Mouse (Mus musculus): Measurements from ENCODE around the gene Inka1. TPM values are rescaled to one million over a fixed set of nuclear protein-coding genes. Genes with fewer than 3 reads are reported as not detected.

The Inka1 gene
- polyA plus RNA-seq, 1 experiment from 2014 or later, result 43.9 TPM

GRCm38 (mm10) chr9:107968531-107968930, 17.1 kb downstream of the Inka1 start:
- Histone ChIP-seq H3K27ac (ENCODE audit: poor library complexity, severe bottlenecking) (no peak overlapping the region), H3K4me2 (no peak overlapping the region), H3K4me1 (replicated peaks) (peaks cover 31% of the 10 kb centered on the region), H3K27me3 (replicated peaks) (no peaks in the 10 kb centered on the region), H3K4me3 (no peak overlapping the region), H3K9me3 (replicated peaks) (no peaks in the 10 kb centered on the region), H3K9ac (no peak overlapping the region), H3K36me3 (peaks cover 25% of the 10 kb centered on the region)
- 87% methylated on average over 7 of the region's 7 CpGs for WGBS
- ATAC-seq (ENCODE audit: insufficient number of reproducible peaks, low FRiP score), result no peak

DNA sequence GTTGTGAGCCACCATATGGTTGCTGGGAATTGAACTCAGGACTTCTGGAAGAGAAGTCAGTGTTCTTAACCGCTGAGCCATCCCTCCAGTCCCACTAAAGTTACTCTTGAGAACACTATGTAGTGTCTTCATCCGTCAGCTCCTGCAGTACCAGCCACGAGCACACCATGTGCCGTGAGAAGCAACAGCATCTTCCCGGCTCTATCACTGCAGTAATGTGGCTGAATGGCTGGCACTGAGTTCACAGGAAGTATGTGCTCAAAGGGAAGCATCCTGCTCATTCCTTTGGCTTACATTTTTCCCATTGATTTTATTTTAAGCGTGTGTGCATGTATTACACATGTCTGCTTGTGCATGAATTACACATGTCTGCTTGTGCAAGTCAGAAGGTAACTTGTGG, 18.2 kb downstream of the Inka1 start:
- H3K4me3 ChIP-seq, result no peak overlapping the region
- no peak overlapping the region for H3K4me2 ChIP-seq
- H3K9me3 ChIP-seq (replicated peaks), result no peaks in the 10 kb centered on the region
- peaks cover 25% of the 10 kb centered on the region for H3K4me1 ChIP-seq (replicated peaks)
- no peak overlapping the region for H3K9ac ChIP-seq
- no peaks in the 10 kb centered on the region for H3K27me3 ChIP-seq (replicated peaks)
- WGBS, result 78% methylated on average over 6 of the region's 6 CpGs
- ATAC-seq (ENCODE audit: insufficient number of reproducible peaks, low FRiP score), result no peak
- no peak overlapping the region for H3K27ac ChIP-seq (ENCODE audit: poor library complexity, severe bottlenecking)
- H3K36me3 ChIP-seq, result peaks cover 31% of the 10 kb centered on the region

GRCm38 (mm10) chr9:107966676-107967075, 19.0 kb downstream of the Inka1 start:
- Histone ChIP-seq H3K4me2 (no peak overlapping the region), H3K27me3 (replicated peaks) (no peaks in the 10 kb centered on the region), H3K9ac (no peak overlapping the region), H3K9me3 (replicated peaks) (no peaks in the 10 kb centered on the region), H3K27ac (ENCODE audit: poor library complexity, severe bottlenecking) (no peak overlapping the region), H3K4me3 (no peak overlapping the region), H3K4me1 (replicated peaks) (peaks cover 23% of the 10 kb centered on the region), H3K36me3 (peaks cover 39% of the 10 kb centered on the region)
- WGBS, result 82% methylated on average over 10 of the region's 10 CpGs
- no peak for ATAC-seq (ENCODE audit: insufficient number of reproducible peaks, low FRiP score)

DNA sequence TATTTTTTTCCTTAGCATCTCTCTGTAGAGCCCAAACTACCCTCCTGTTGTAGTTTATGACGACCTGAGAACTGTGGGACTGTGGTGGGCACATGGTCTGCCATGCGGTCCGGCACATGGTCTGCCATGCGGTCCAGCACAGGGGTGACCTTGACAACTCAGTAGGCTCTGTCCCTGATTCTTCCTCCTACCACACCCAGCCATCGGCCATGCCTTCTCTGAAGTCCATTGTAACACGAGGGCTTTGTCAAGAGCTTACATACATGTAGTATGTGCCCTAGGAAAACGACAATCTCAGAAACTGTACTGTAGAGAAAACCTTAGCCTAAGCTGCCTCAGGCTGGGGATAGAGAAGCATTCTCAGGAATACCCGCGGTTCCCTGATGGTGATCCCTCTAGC, 21.0 kb downstream of the Inka1 start:
- Histone ChIP-seq H3K36me3 (peaks cover 46% of the 10 kb centered on the region), H3K9ac (no peak overlapping the region), H3K4me2 (no peak overlapping the region), H3K4me1 (replicated peaks) (peaks cover 16% of the 10 kb centered on the region), H3K4me3 (no peak overlapping the region), H3K27me3 (replicated peaks) (no peaks in the 10 kb centered on the region), H3K9me3 (replicated peaks) (no peaks in the 10 kb centered on the region), H3K27ac (ENCODE audit: poor library complexity, severe bottlenecking) (0 out of 2 replicates have a peak overlapping the region, but pooled peaks have one; percentile 0)
- ATAC-seq (ENCODE audit: insufficient number of reproducible peaks, low FRiP score), result no peak
- 87% methylated on average over 9 of the region's 9 CpGs for WGBS

- Histone ChIP-seq H3K4me3 (no peak overlapping the region), H3K9me3 (replicated peaks) (no peaks in the 10 kb centered on the region), H3K4me2 (peak overlapping the region; percentile 33; the same call in 1 of the 2 replicates), H3K27ac (ENCODE audit: poor library complexity, severe bottlenecking) (peak overlapping the region; percentile 81), H3K27me3 (replicated peaks) (no peaks in the 10 kb centered on the region), H3K9ac (peak overlapping the region; percentile 28; the same call in 1 of the 2 replicates), H3K4me1 (replicated peaks) (peaks cover 16% of the 10 kb centered on the region), H3K36me3 (peaks cover 47% of the 10 kb centered on the region)
- 16% methylated on average over 5 of the region's 5 CpGs for WGBS
- ATAC-seq (ENCODE audit: insufficient number of reproducible peaks, low FRiP score), result peak; percentile 63
Observed at GRCm38 (mm10) chr9:107963700-107964099, 22.0 kb downstream of the Inka1 start.

DNA sequence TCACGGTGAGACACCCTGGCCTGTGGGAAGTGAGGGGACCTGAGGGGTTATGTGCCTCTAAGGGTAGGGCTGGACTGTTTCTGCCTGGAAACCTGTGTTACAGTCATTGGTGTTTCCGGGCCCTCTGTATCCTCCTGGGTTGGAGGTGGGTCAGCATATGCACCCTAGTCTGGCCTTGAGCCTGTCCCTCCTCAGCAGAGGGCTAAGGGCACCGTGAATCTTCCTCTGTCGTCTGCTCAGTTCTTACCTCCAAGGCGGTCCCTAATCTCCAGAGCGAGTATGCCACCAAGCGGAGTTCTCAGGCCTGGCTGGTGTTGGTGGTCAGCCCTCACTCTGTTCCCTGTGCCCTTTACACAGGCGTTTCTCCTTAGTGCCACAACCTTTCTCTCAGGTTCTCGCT, 22.8 kb downstream of the Inka1 start:
- H3K9me3 ChIP-seq (replicated peaks), result no peaks in the 10 kb centered on the region
- H3K27me3 ChIP-seq (replicated peaks), result no peaks in the 10 kb centered on the region
- H3K36me3 ChIP-seq, result peaks cover 48% of the 10 kb centered on the region
- no peak overlapping the region for H3K4me2 ChIP-seq
- H3K9ac ChIP-seq, result no peak overlapping the region
- H3K27ac ChIP-seq (ENCODE audit: poor library complexity, severe bottlenecking), result no peak overlapping the region
- no peak overlapping the region for H3K4me3 ChIP-seq
- WGBS, result 90% methylated on average over 9 of the region's 9 CpGs
- ATAC-seq (ENCODE audit: insufficient number of reproducible peaks, low FRiP score), result no peak
- H3K4me1 ChIP-seq (replicated peaks), result peaks cover 16% of the 10 kb centered on the region

GRCm38 (mm10) chr9:107961881-107962280, 23.8 kb downstream of the Inka1 start:
- Histone ChIP-seq H3K4me2 (no peak overlapping the region), H3K9ac (0 out of 2 replicates have a peak overlapping the region, but pooled peaks have one; percentile 36), H3K27me3 (replicated peaks) (no peaks in the 10 kb centered on the region), H3K4me3 (no peak overlapping the region), H3K36me3 (peaks cover 58% of the 10 kb centered on the region), H3K9me3 (replicated peaks) (no peaks in the 10 kb centered on the region), H3K27ac (ENCODE audit: poor library complexity, severe bottlenecking) (no peak overlapping the region), H3K4me1 (replicated peaks) (peaks cover 16% of the 10 kb centered on the region)
- WGBS, result 58% methylated on average over 5 of the region's 5 CpGs
- peak; percentile 19; the same call in 1 of the 2 replicates for ATAC-seq (ENCODE audit: insufficient number of reproducible peaks, low FRiP score)

- H3K4me3 ChIP-seq, result no peak overlapping the region
- H3K27me3 ChIP-seq (replicated peaks), result no peaks in the 10 kb centered on the region
- H3K27ac ChIP-seq (ENCODE audit: poor library complexity, severe bottlenecking), result no peak overlapping the region
- H3K9me3 ChIP-seq (replicated peaks), result no peaks in the 10 kb centered on the region
- no peak for ATAC-seq (ENCODE audit: insufficient number of reproducible peaks, low FRiP score)
- peaks cover 63% of the 10 kb centered on the region for H3K36me3 ChIP-seq
- 88% methylated on average over 10 of the region's 10 CpGs for whole genome bisulfite sequencing
- H3K4me2 ChIP-seq, result no peak overlapping the region
- no peak overlapping the region for H3K9ac ChIP-seq
- H3K4me1 ChIP-seq (replicated peaks), result peaks cover 16% of the 10 kb centered on the region
Observed at GRCm38 (mm10) chr9:107961351-107961762, 24.3 kb downstream of the Inka1 start.

- Histone ChIP-seq H3K4me2 (no peak overlapping the region), H3K4me1 (replicated peaks) (peaks cover 17% of the 10 kb centered on the region), H3K9ac (no peak overlapping the region), H3K9me3 (replicated peaks) (no peaks in the 10 kb centered on the region), H3K36me3 (peaks cover 64% of the 10 kb centered on the region), H3K4me3 (no peak overlapping the region), H3K27me3 (replicated peaks) (no peaks in the 10 kb centered on the region), H3K27ac (ENCODE audit: poor library complexity, severe bottlenecking) (no peak overlapping the region)
- ATAC-seq (ENCODE audit: insufficient number of reproducible peaks, low FRiP score), result no peak
- 70% methylated on average over 4 of the region's 4 CpGs for WGBS
Observed at GRCm38 (mm10) chr9:107960928-107961327, 24.8 kb downstream of the Inka1 start.

DNA sequence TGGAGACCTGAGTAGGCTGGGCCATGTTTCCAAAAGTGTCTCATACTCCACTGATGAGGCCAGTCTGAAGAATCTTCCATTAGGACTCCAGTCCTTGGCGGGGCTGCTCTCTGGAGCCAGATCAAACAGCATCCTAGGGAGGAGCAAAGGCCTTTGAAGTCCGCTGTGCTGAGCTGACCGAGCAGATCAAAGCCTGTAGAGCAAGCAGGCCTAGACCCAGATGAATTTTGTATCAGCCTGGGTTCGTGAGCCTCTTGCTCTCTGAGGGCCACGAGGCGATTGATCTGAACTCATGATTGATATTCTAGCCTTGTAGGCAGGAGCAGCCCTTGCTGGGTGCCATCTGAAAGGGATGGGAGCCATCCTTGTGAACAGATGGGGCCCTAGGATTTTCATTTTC, 25.8 kb downstream of the Inka1 start:
- Histone ChIP-seq H3K4me1 (replicated peaks) (peaks cover 23% of the 10 kb centered on the region), H3K9ac (no peak overlapping the region), H3K4me3 (no peak overlapping the region), H3K4me2 (no peak overlapping the region), H3K9me3 (replicated peaks) (no peaks in the 10 kb centered on the region), H3K27ac (ENCODE audit: poor library complexity, severe bottlenecking) (no peak overlapping the region), H3K36me3 (peaks cover 65% of the 10 kb centered on the region), H3K27me3 (replicated peaks) (no peaks in the 10 kb centered on the region)
- no peak for ATAC-seq (ENCODE audit: insufficient number of reproducible peaks, low FRiP score)
- WGBS, result 73% methylated on average over 6 of the region's 6 CpGs

- no peak for ATAC-seq (ENCODE audit: insufficient number of reproducible peaks, low FRiP score)
- no peak overlapping the region for H3K4me3 ChIP-seq
- 63% methylated on average over 6 of the region's 6 CpGs for WGBS
- no peak overlapping the region for H3K27ac ChIP-seq (ENCODE audit: poor library complexity, severe bottlenecking)
- no peak overlapping the region for H3K9ac ChIP-seq
- no peaks in the 10 kb centered on the region for H3K9me3 ChIP-seq (replicated peaks)
- H3K4me2 ChIP-seq, result no peak overlapping the region
- H3K36me3 ChIP-seq, result peaks cover 56% of the 10 kb centered on the region
- no peaks in the 10 kb centered on the region for H3K27me3 ChIP-seq (replicated peaks)
- peaks cover 14% of the 10 kb centered on the region for H3K4me1 ChIP-seq (replicated peaks)
Observed at GRCm38 (mm10) chr9:107957141-107957540, 28.5 kb downstream of the Inka1 start.

DNA sequence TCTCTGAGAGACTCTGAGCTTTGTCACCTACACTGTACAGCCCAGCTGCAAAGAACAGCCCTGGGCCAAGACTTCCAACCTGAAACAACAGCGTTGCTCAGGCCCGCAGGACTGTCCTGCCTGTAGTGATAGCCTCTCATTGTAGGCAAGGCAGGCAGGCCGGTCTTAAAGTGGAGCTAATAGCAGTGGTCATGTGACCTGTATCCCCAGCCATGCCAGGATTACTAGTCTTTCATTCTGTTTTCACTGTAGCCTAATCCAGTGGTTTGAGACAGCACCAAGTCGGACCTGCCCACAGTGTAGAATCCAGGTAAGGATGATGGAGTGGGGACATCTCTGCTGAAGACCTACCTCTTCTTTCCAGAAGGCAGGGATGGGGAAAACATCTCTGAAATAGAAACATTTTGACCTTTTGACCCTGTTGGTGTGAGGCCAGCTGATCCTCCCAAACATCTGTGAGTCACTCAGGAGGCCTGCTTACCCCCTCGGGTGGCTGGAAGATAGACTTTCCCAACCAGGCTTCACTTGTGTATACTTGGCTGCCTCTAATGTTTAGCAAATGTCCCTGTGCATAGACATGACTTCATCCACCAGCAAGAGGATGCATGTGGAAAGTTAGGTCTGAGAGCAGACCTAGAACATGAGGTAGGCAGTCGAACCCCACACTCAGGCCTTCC, 29.9 kb downstream of the Inka1 start:
- Histone ChIP-seq H3K27me3 (replicated peaks) (no peaks in the 10 kb centered on the region), H3K9ac (no peak overlapping the region), H3K9me3 (replicated peaks) (no peaks in the 10 kb centered on the region), H3K4me1 (replicated peaks) (peaks cover 17% of the 10 kb centered on the region), H3K27ac (ENCODE audit: poor library complexity, severe bottlenecking) (no peak overlapping the region), H3K4me2 (no peak overlapping the region), H3K4me3 (no peak overlapping the region), H3K36me3 (peaks cover 44% of the 10 kb centered on the region)
- WGBS, result 66% methylated on average over 6 of the region's 6 CpGs
- no peak for ATAC-seq (ENCODE audit: insufficient number of reproducible peaks, low FRiP score)

All from heart, embryonic 12.5 days (tissue).